Mouse (Mus musculus) brown adipose tissue, adult 24 weeks (tissue): ENCODE measurements around the gene Rell1. TPM values are rescaled to one million over a fixed set of nuclear protein-coding genes. Genes with fewer than 3 reads are reported as not detected.
"Not testable (repeated sequence)": the region's sequence is repeated elsewhere in the genome, so short reads cannot be mapped to it uniquely, and the experiment has no call there.

ENCODE experiments used
- H3K27ac ChIP-seq: fragments of 200-500 bp; replicated peaks from 2 replicates; pipeline ENCODE4 v1.5.1; 2012; ENCODE audit warnings: low read depth, mild to moderate bottlenecking, low read length
- H3K4me1 ChIP-seq: fragments of 200-500 bp; 2 replicates; pipeline ENCODE4 v1.6.1; 2012; ENCODE audit warnings: low read length, mixed read lengths; ENCODE audit not compliant: control insufficient read depth, insufficient read depth, insufficient read length
- H3K4me3 ChIP-seq: fragments of 200-500 bp; 2 replicates; pipeline ENCODE4 v1.5.1; 2012; ENCODE audit warnings: low read depth, mild to moderate bottlenecking, low read length, moderate library complexity; ENCODE audit not compliant: insufficient read depth
- polyA plus RNA-seq: library from polyadenylated mRNA; stranded (reverse); fragments of >200 nt; gene quantifications from 2 replicates; pipeline ENCODE4 v1.2.4, GENCODE M21; 2012; ENCODE audit not compliant: missing spikeins, insufficient read depth, insufficient read length

Rell1 gene
- polyA plus RNA-seq, 1 experiment: 3.8 TPM

GRCm38 (mm10) chr5:63897001-63897819, 71.5 kb downstream of the Rell1 start:
- H3K27ac ChIP-seq, H3K4me3 ChIP-seq, H3K4me1 ChIP-seq: not testable (repeated sequence)

- Histone ChIP-seq H3K27ac (no peak overlapping the region), H3K4me1 (no peaks in the 10 kb centered on the region), H3K4me3 (no peak overlapping the region)
Observed at GRCm38 (mm10) chr5:63891912-63892311, 76.8 kb downstream of the Rell1 start.

DNA sequence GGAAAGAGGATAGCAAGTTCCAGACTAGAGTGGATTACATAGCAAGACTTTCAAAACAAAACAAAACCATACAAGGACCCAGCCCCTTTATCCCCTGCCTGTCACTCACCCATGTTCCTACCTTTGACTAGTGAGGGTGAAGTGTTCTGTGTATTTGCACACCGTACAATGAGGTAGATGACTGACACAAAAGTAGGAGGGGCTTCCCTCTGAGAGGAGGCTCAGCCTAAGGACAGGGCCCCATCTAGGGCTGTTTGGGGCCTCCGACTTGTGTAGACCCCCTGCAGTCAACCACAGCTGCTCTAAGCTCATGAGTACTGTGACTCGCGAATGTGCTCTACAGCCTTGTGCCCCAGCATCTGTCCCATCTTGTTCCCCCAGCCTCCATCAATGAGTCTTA, 77.5 kb downstream of the Rell1 start:
- H3K4me3 ChIP-seq: no peak overlapping the region
- H3K4me1 ChIP-seq: no peaks in the 10 kb centered on the region
- H3K27ac ChIP-seq: no peak overlapping the region

GRCm38 (mm10) chr5:63887111-63887510, 81.6 kb downstream of the Rell1 start:
- H3K27ac ChIP-seq: no peak overlapping the region
- no peaks in the 10 kb centered on the region for H3K4me1 ChIP-seq
- no peak overlapping the region for H3K4me3 ChIP-seq

DNA sequence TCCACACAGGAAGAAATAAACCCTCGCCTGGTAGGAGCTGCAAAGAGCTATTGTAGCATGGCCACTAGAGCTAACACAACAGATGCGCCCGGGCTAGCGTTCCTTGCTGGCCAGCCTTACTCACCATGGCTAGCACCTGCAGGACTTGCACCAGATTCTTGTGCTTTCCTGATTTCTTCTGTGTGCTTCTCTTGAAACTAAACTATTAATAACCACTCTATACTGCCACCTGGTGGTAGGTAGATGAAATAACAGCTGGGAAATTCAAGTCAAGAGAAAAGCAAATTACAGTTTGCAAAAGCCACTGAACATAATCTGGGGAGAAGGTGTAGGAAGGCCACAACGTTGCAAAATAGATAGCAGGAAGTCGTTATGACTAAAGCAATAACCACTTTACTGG, 82.0 kb downstream of the Rell1 start:
- H3K27ac ChIP-seq: no peak overlapping the region
- no peak overlapping the region for H3K4me3 ChIP-seq
- no peaks in the 10 kb centered on the region for H3K4me1 ChIP-seq

DNA sequence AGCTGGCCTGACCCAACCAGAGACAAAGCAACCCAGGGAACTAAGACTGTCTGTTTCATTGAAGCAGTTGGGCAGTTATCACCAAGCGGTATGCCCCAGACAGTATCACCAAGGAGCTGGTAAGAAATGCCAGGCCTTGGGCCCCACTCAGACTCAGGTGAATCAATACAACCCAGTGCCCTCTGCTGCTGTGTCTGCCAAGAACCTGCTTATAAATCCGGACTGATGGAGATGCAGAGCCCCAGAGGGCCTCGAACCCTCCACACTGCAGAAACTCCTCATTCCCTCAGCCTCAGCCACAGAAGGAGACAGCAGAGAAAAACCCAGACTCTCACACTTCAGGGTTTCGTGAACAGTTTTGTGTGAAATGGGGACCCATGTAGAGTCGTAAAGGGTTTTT, 82.4 kb downstream of the Rell1 start:
- Histone ChIP-seq H3K27ac (no peak overlapping the region), H3K4me3 (no peak overlapping the region), H3K4me1 (no peaks in the 10 kb centered on the region)

DNA sequence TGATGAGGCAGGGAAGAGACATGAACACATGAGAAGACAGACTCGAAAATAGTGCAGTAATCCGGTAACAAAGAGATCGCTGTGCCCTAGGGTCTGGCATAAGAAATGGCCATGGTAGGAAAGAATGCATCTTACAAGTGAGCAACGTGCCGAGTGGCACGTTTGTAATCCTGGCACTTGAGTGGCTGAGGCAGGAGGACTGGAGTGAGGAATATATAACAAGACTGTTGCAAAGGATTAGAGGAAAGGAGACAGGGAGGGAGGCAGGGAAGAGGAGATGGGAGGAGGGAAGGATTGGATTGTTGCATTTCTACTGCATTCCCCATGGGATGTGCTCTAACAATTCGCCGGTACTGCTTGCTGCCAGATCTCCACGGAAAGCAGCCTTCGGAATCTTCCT, 89.7 kb downstream of the Rell1 start:
- Histone ChIP-seq H3K4me1 (no peaks in the 10 kb centered on the region), H3K27ac (no peak overlapping the region), H3K4me3 (no peak overlapping the region)

DNA sequence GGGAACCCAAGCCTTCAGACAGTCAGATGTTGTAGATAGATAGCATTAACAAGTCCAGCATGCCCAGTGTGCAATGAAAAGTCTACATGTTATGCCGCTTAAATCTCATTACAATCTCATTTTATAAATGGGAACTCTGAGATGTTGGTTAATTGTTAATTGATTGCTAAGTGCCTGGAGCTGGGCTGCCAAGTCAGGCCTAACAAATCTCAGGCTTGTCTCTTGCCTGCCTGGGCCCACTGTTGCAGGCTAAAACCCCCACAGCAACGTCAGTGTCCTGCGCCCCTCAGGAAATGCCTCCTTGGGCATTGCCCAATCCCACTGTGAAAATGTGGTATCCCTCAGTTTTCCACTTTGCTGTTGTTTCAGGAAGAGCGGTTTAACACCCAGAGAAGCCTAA, 92.6 kb downstream of the Rell1 start:
- H3K4me1 ChIP-seq: no peaks in the 10 kb centered on the region
- no peak overlapping the region for H3K27ac ChIP-seq

DNA sequence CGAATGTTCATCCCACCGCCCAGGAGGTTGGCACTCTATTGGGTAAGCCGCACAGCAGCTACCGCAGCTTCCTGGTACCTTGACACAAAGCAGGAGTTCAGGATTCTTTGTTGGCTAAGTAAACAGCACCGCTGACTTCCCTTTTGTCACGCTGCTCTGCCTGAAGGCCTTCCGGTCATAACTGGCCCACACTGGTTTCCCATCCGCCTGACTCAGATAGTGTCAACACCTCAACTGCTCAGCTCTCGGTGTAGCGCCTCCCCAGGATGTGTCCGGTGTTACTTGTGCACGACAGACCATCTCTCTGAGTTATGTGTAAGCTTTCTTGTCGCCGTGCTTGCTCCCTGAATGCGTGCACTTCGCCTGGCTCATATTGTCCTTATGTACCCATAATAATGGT, 93.8 kb downstream of the Rell1 start:
- no peaks in the 10 kb centered on the region for H3K4me1 ChIP-seq
- H3K27ac ChIP-seq: no peak overlapping the region
- no peak overlapping the region for H3K4me3 ChIP-seq

More for the DNA sequence above, 92.6 kb downstream of the Rell1 start:
- H3K4me3 ChIP-seq: no peak overlapping the region

DNA sequence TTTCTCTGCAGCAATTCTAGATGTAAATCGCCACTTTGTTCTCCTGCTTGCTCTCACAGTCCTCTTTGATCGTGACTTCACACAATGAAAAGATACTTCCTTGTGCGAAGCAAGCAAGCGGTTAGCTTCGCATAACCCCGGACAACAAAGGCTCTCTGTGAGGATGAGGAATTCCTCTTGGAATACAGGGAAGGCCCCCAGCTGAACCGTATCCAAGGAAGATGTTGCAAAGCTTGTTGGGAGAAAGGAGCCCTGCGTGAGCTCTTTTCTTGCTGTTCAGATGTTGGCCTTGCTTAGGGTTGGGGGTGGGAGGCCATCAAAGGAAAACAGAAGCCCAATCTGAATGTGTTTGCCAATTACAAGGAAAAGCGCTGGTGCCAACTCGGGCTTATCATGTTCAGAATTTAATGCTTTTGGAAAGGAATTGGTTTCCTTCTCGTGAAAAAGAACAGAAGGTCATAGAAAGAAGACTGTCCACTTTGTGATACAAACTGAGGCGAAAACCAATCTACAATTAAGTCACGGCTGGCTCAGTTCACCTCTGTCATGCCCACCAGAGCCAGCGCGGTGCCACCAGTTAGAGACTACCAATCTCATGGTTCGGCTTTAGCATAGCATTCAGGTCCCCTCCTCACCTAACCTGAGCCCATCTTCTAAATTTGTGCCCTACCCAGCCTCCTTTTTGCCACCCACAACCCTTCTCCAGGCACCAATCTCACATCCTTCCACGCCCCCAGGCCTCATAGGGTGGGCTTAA, 96.3 kb downstream of the Rell1 start:
- no peak overlapping the region for H3K4me3 ChIP-seq
- H3K27ac ChIP-seq: no peak overlapping the region
- H3K4me1 ChIP-seq: no peaks in the 10 kb centered on the region

DNA sequence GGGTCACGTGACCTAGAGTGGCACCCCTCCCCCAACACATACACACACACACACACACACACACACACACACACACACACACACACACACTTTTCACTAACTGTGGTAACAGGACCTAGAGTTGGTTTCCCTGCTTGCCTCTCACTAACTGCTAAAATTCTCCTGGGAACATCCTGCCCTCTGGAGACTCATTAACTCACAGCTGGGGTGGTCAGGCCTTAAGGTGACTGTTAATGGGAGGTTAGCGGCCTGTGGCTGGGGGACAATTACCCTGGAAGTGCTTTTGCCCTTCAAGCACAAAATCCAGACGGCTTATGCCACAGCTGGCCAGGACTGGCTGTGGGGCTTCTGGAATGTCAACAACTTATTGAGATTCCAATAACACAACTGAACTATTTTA, 101.3 kb downstream of the Rell1 start:
- H3K4me1 ChIP-seq: no peaks in the 10 kb centered on the region
- H3K27ac ChIP-seq: no peak overlapping the region

DNA sequence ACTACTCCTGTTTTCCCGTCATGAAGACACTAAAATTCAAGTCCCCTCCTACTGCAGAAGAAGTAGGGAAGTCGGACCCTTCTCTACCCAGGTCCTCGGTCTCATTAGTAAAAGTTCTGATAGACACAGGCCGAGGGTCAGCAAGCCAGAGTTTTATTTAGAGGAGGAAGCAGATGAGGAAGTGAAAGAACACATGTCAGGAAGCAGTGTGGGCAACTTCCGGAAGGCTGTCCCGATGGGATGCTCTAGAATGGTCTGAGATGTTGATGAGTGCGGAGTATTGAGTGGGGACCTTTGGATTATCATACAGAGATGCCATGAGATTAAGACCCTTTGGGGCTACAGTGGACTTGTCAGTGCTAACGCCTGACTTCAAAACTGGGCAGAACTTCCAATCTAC, 109.8 kb downstream of the Rell1 start:
- no peak overlapping the region for H3K27ac ChIP-seq
- H3K4me1 ChIP-seq: no peaks in the 10 kb centered on the region
- H3K4me3 ChIP-seq: no peak overlapping the region

More for the DNA sequence above, 101.3 kb downstream of the Rell1 start:
- no peak overlapping the region for H3K4me3 ChIP-seq

Other genes starting within 250 kb of the Rell1 start
- gene 0610040J01Rik, start 156.5 kb downstream of the Rell1 start, polyA plus RNA-seq: not detected in 2 replicates
- gene Pgm2, start 124.1 kb upstream of the Rell1 start, polyA plus RNA-seq: 4.8 and 6.3 TPM in 2 replicates
- 5.6 and 7.8 TPM in 2 replicates for gene Tbc1d1, start 187.4 kb upstream of the Rell1 start, polyA plus RNA-seq